Mouse (Mus musculus) limb, embryonic 14.5 days (tissue): ENCODE data around the gene Cdh4. TPM values are rescaled to one million over a fixed set of nuclear protein-coding genes. Genes with fewer than 3 reads are reported as not detected.

Experiments used
- ATAC-seq: fragments of 200-750 bp; cut with Nextera tagmentation; 2 replicates; pipeline ENCODE4 v1.8.0; 2017; ENCODE audit warnings: low read depth, moderate number of reproducible peaks, moderate TSS enrichment; ENCODE audit not compliant: low FRiP score
- DNase-seq: peaks from one replicate; pipeline ENCODE4 v3.0.0-alpha.2; 2015; ENCODE audit warnings: low spot score
- H3K27ac ChIP-seq: fragments of 300-500 bp; sonication (generic); replicated peaks from 2 replicates; pipeline ENCODE4 v1.5.1; 2014; ENCODE audit warnings: low read depth, mild to moderate bottlenecking, low read length, moderate library complexity, mixed read lengths
- H3K27me3 ChIP-seq: fragments of 300-500 bp; sonication (generic); 2 replicates; pipeline ENCODE4 v1.6.1; 2014; ENCODE audit warnings: low read length, mixed read lengths; ENCODE audit not compliant: control insufficient read depth, insufficient read depth
- H3K36me3 ChIP-seq: fragments of 300-500 bp; sonication (generic); 2 replicates; pipeline ENCODE4 v1.6.1; 2014; ENCODE audit warnings: mild to moderate bottlenecking, low read length, moderate library complexity, mixed read lengths; ENCODE audit not compliant: control insufficient read depth, insufficient read depth
- H3K4me1 ChIP-seq: fragments of 300-500 bp; sonication (generic); 2 replicates; pipeline ENCODE4 v1.6.1; 2014; ENCODE audit warnings: antibody characterized with exemption, low read length, mixed read lengths; ENCODE audit not compliant: control insufficient read depth, insufficient read depth
- H3K4me2 ChIP-seq: fragments of 300-500 bp; sonication (generic); replicated peaks from 2 replicates; pipeline ENCODE4 v1.6.1; 2014; ENCODE audit warnings: low read depth, mild to moderate bottlenecking, low read length, moderate library complexity; ENCODE audit not compliant: severe bottlenecking
- H3K4me3 ChIP-seq: fragments of 300-500 bp; sonication (generic); replicated peaks from 2 replicates; pipeline ENCODE4 v1.5.1; 2014; ENCODE audit warnings: low read length
- H3K9ac ChIP-seq: fragments of 300-500 bp; sonication (generic); 2 replicates; pipeline ENCODE4 v1.6.1; 2014; ENCODE audit warnings: mild to moderate bottlenecking, low read depth, low read length, moderate library complexity; ENCODE audit not compliant: severe bottlenecking
- H3K9me3 ChIP-seq: fragments of 300-500 bp; sonication (generic); 2 replicates; pipeline ENCODE4 v1.6.1; 2016; ENCODE audit warnings: low read length; ENCODE audit not compliant: control insufficient read depth
- POLR2A ChIP-seq: fragments of 200-500 bp; IDR thresholded peaks from 2 replicates; pipeline ENCODE4 v1.8.0; 2012; ENCODE audit warnings: inconsistent platforms, mild to moderate bottlenecking, moderate library complexity, borderline replicate concordance; ENCODE audit not compliant: insufficient read depth, insufficient read length; ENCODE audit errors: extremely low read depth
- WGBS: fragments of 180-500 bp; shearing (Covaris S2); extraction: QIAGEN DNeasy Blood & Tissue Kit; methylation state at CpG from one replicate; pipeline ENCODE4 v1.1.7; 2014; 5-methylcytosine and 5-hydroxymethylcytosine counted together
- polyA plus RNA-seq, 2 experiments: library from polyadenylated mRNA; depleted of rRNA in 1 of 2; stranded (reverse) in 1 of 2; unstranded in 1 of 2; fragments of >200 nt; fragmentation: Nextera tagmentation in 1 of 2; extraction: Ambion mirVana in 1 of 2; gene quantifications; 2 replicates each; pipeline versions ENCODE4 v1.2.1 to v1.2.3; 2012 to 2014

The Cdh4 gene
- polyA plus RNA-seq, 2 experiments, result 7.5 to 9.0 TPM

GRCm38 (mm10) chr2:179443959-179444358 lies 1.7 kb downstream of the Cdh4 start:
- no peaks in the 10 kb centered on the region for H3K36me3 ChIP-seq
- no peak overlapping the region for H3K9ac ChIP-seq
- peak overlapping the region; percentile 63 for H3K4me3 ChIP-seq
- DNase-seq (no peak), ATAC-seq (no peak)
- peak overlapping the region; percentile 99 for H3K4me2 ChIP-seq
- WGBS, result 39% methylated on average over 6 of the region's 11 CpGs
- peaks cover 20% of the 10 kb centered on the region; the same call in 1 of the 2 replicates for H3K27me3 ChIP-seq
- TF ChIP-seq POLR2A, result no peak
- no peak overlapping the region for H3K27ac ChIP-seq
- H3K4me1 ChIP-seq, result peaks cover 8% of the 10 kb centered on the region
- H3K9me3 ChIP-seq, result 0 out of 2 replicates have a peak, but pooled peaks cover under 1% of the 10 kb centered on the region

DNA sequence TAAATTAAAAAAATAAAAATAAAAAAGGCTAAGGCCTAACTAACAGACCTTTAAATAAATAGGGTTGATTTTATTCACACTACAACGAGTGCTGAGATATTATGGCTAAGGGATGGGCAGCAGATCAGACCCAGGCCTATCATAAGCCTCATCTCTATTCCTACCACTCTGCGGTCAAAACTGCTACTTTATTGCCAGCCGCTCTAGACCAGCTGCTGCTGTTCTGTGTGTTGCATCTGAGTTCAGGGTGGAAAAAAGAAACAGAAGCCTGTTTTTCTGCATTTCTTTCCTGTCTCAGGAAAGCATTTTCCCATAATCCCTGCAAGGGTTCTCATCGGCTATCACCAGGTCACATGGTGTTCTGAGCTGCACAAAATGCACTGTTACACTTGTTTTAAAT lies 6.0 kb downstream of the Cdh4 start:
- no peaks in the 10 kb centered on the region for H3K4me1 ChIP-seq
- no peak overlapping the region for H3K27ac ChIP-seq
- H3K36me3 ChIP-seq, result no peaks in the 10 kb centered on the region
- H3K9me3 ChIP-seq, result peaks cover 6% of the 10 kb centered on the region; the same call in 1 of the 2 replicates
- no peak overlapping the region for H3K4me2 ChIP-seq
- no peak for ATAC-seq
- peaks cover 11% of the 10 kb centered on the region; the same call in 1 of the 2 replicates for H3K27me3 ChIP-seq
- no peak for DNase-seq
- no peak for TF ChIP-seq POLR2A
- WGBS, result 89% methylated on average over 4 of the region's 4 CpGs
- no peak overlapping the region for H3K9ac ChIP-seq
- H3K4me3 ChIP-seq, result no peak overlapping the region

- Histone ChIP-seq H3K36me3 (no peaks in the 10 kb centered on the region), H3K9ac (no peak overlapping the region), H3K27ac (no peak overlapping the region), H3K4me3 (no peak overlapping the region), H3K27me3 (peaks cover 10% of the 10 kb centered on the region; the same call in 1 of the 2 replicates), H3K4me2 (no peak overlapping the region), H3K4me1 (no peaks in the 10 kb centered on the region), H3K9me3 (peaks cover 6% of the 10 kb centered on the region; the same call in 1 of the 2 replicates)
- WGBS, result 100% methylated on average over 1 of the region's 1 CpGs
- no peak for TF ChIP-seq POLR2A
- no peak for DNase-seq
- no peak for ATAC-seq
Observed at GRCm38 (mm10) chr2:179449018-179449417, 6.8 kb downstream of the Cdh4 start.

GRCm38 (mm10) chr2:179459196-179459595 lies 17.0 kb downstream of the Cdh4 start:
- ATAC-seq, result no peak
- no peak for TF ChIP-seq POLR2A
- H3K27me3 ChIP-seq, result no peaks in the 10 kb centered on the region
- no peak overlapping the region for H3K9ac ChIP-seq
- H3K4me1 ChIP-seq, result no peaks in the 10 kb centered on the region
- DNase-seq, result no peak
- 85% methylated on average over 4 of the region's 4 CpGs for WGBS
- peaks cover 77% of the 10 kb centered on the region for H3K9me3 ChIP-seq
- no peaks in the 10 kb centered on the region for H3K36me3 ChIP-seq
- no peak overlapping the region for H3K4me2 ChIP-seq
- H3K4me3 ChIP-seq, result no peak overlapping the region
- H3K27ac ChIP-seq, result no peak overlapping the region

GRCm38 (mm10) chr2:179459606-179460005 lies 17.4 kb downstream of the Cdh4 start:
- ATAC-seq (no peak), DNase-seq (no peak)
- Histone ChIP-seq H3K9me3 (peaks cover 79% of the 10 kb centered on the region), H3K36me3 (no peaks in the 10 kb centered on the region), H3K9ac (no peak overlapping the region), H3K4me3 (no peak overlapping the region), H3K27ac (no peak overlapping the region), H3K27me3 (no peaks in the 10 kb centered on the region), H3K4me1 (no peaks in the 10 kb centered on the region), H3K4me2 (no peak overlapping the region)
- TF ChIP-seq POLR2A, result no peak
- WGBS, result 98% methylated on average over 2 of the region's 2 CpGs

- Histone ChIP-seq H3K36me3 (no peaks in the 10 kb centered on the region), H3K9me3 (peaks cover 77% of the 10 kb centered on the region), H3K27me3 (no peaks in the 10 kb centered on the region), H3K27ac (no peak overlapping the region), H3K4me2 (no peak overlapping the region), H3K4me3 (no peak overlapping the region), H3K4me1 (no peaks in the 10 kb centered on the region), H3K9ac (no peak overlapping the region)
- DNase-seq (no peak), ATAC-seq (no peak)
- WGBS, result 91% methylated on average over 4 of the region's 4 CpGs
- no peak for TF ChIP-seq POLR2A
Observed at GRCm38 (mm10) chr2:179463514-179463913, 21.3 kb downstream of the Cdh4 start.
